Mouse (Mus musculus) small intestine, adult 10 weeks (tissue): Measurements from ENCODE around the gene 4930519G04Rik. TPM values are rescaled to one million over a fixed set of nuclear protein-coding genes. Genes with fewer than 3 reads are reported as not detected.

Experiments
- polyA plus RNA-seq: library from polyadenylated mRNA; stranded (reverse); fragments of 350-450 nt; fragmentation: Illumina TruSeq; extraction: RNeasy Lipid Tissue Mini Kit (QIAGEN cat#74804); gene quantifications from one replicate; pipeline ENCODE4 v1.2.3, GENCODE M21; 2014; ENCODE audit warnings: low replicate concordance

4930519G04Rik gene
- not detected for polyA plus RNA-seq

GRCm38 (mm10) chr5:114853364-114853763 is at the start of gene 4930519G04Rik:
Gene 4930519G04Rik, plus strand, starts transcription at chr5:114853664.

GRCm38 (mm10) chr5:114822796-114823688 is 30.4 kb upstream of the 4930519G04Rik start, which contains the start of gene 1500011B03Rik:
Gene 1500011B03Rik, minus strand, starts transcription at chr5:114823468.

DNA sequence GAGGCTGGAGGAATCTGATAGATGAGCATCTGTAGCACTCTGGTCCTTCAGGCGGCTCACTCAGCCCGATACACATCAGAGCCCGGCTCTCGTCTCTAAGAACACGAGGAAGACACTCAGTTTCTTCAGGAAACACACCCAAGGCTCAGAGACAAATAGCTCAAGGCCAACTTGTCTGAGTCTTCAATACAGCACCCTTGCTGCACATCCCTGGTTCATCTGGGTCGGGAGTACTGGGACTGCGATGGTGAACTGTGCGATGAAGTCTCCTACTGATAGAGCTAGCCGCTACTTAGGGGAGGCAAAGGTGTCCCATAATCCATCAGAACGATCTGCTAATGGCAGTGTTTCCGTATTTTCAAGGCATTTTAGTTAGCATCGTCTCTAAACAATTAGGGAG is 5.1 kb downstream of the 4930519G04Rik start, which contains the start of gene Gm9936:
TSS of gene Gm9936 (minus strand) at position 101 of the 400 bp plus-strand sequence.

GRCm38 (mm10) chr5:114896688-114897373 is 43.4 kb downstream of the 4930519G04Rik start, which contains the start of gene Oasl2:
Gene Oasl2, plus strand, starts transcription at chr5:114896936.

GRCm38 (mm10) chr5:114922998-114923473 is 69.6 kb downstream of the 4930519G04Rik start, which contains the start of gene Oasl1:
Gene Oasl1, plus strand, starts transcription at chr5:114923240.

Other genes starting within 250 kb of the 4930519G04Rik start
- gene Trpv4, start 195.2 kb upstream of the 4930519G04Rik start, polyA plus RNA-seq, result not detected
- 36.0 TPM for gene Gltp, start 162.7 kb upstream of the 4930519G04Rik start, polyA plus RNA-seq
- 0.82 TPM for gene Tchp, start 145.9 kb upstream of the 4930519G04Rik start, polyA plus RNA-seq
- 87.8 TPM for gene Ankrd13a, start 79.0 kb upstream of the 4930519G04Rik start, polyA plus RNA-seq
- gene Git2, start 78.1 kb upstream of the 4930519G04Rik start, polyA plus RNA-seq, result 9.3 TPM
- gene 1500011B03Rik, start 30.2 kb upstream of the 4930519G04Rik start, polyA plus RNA-seq, result 14.9 TPM
- not detected for gene Gm9936, start 5.0 kb downstream of the 4930519G04Rik start, polyA plus RNA-seq
- 113 TPM for gene Oasl2, start 43.3 kb downstream of the 4930519G04Rik start, polyA plus RNA-seq
- gene Oasl1, start 69.6 kb downstream of the 4930519G04Rik start, polyA plus RNA-seq, result 8.4 TPM
- gene 2210016L21Rik, start 88.5 kb downstream of the 4930519G04Rik start, polyA plus RNA-seq, result 0.41 TPM
- gene Hnf1a, start 117.4 kb downstream of the 4930519G04Rik start, polyA plus RNA-seq, result not detected
- 60.7 TPM for gene Sppl3, start 157.5 kb downstream of the 4930519G04Rik start, polyA plus RNA-seq
- gene Gm10401, start 244.6 kb downstream of the 4930519G04Rik start, polyA plus RNA-seq, result not detected